Mouse (Mus musculus) kidney, postnatal 0 days (tissue): ENCODE data around the gene Sdk2. TPM values are rescaled to one million over a fixed set of nuclear protein-coding genes. Genes with fewer than 3 reads are reported as not detected.
A peak's percentile ranks its signal among the peaks of the same experiment; 100 is the strongest.

ENCODE experiments used
- ATAC-seq: fragments of 200-750 bp; cut with Nextera tagmentation; replicated peaks from 2 replicates; pipeline ENCODE4 v1.8.0; 2017; ENCODE audit warnings: low read depth, moderate number of reproducible peaks, moderate TSS enrichment, moderate library complexity; ENCODE audit not compliant: low FRiP score
- DNase-seq: peaks from one replicate; pipeline ENCODE4 v3.0.0-alpha.2; 2016; ENCODE audit warnings: low spot score
- H3K27ac ChIP-seq: fragments of 300-500 bp; sonication (generic); 2 replicates; pipeline ENCODE4 v1.5.1; 2014; ENCODE audit warnings: mild to moderate bottlenecking
- H3K27me3 ChIP-seq: fragments of 300-500 bp; sonication (generic); 2 replicates; pipeline ENCODE4 v1.6.1; 2014; ENCODE audit warnings: low read length, mixed read lengths; ENCODE audit not compliant: insufficient read depth
- H3K36me3 ChIP-seq: fragments of 300-500 bp; sonication (generic); 2 replicates; pipeline ENCODE4 v1.6.1; 2014; ENCODE audit warnings: low read length, mixed read lengths; ENCODE audit not compliant: insufficient read depth
- H3K4me1 ChIP-seq: fragments of 300-500 bp; sonication (generic); replicated peaks from 2 replicates; pipeline ENCODE4 v1.6.1; 2014; ENCODE audit warnings: antibody characterized with exemption, low read length, mixed read lengths; ENCODE audit not compliant: insufficient read depth
- H3K4me2 ChIP-seq: fragments of 300-500 bp; sonication (generic); 2 replicates; pipeline ENCODE4 v1.6.1; 2014; ENCODE audit warnings: mild to moderate bottlenecking, low read length, moderate library complexity, mixed read lengths
- H3K4me3 ChIP-seq: fragments of 300-500 bp; sonication (generic); replicated peaks from 2 replicates; pipeline ENCODE4 v1.5.1; 2014; ENCODE audit warnings: low read depth, low read length
- H3K9ac ChIP-seq: fragments of 300-500 bp; sonication (generic); 2 replicates; pipeline ENCODE4 v1.6.1; 2014; ENCODE audit warnings: low read depth, low read length
- H3K9me3 ChIP-seq: fragments of 300-500 bp; sonication (generic); replicated peaks from 2 replicates; pipeline ENCODE4 v1.6.1; 2016; ENCODE audit warnings: low read length, inconsistent platforms, mixed read lengths
- CTCF ChIP-seq: IDR thresholded peaks from 2 replicates; pipeline ENCODE4 v1.5.1; 2016; ENCODE audit warnings: antibody characterized with exemption, low read depth, mild to moderate bottlenecking, moderate library complexity
- WGBS: fragments of 180-500 bp; shearing (Covaris S2); extraction: QIAGEN DNeasy Blood & Tissue Kit; methylation state at CpG from one replicate; pipeline ENCODE4 v1.1.7; 2014; 5-methylcytosine and 5-hydroxymethylcytosine counted together
- polyA plus RNA-seq: library from polyadenylated mRNA; unstranded; fragments of >200 nt; fragmentation: Nextera tagmentation; extraction: Ambion mirVana; gene quantifications from 2 replicates; pipeline ENCODE4 v1.2.1, GENCODE M21; 2015

The Sdk2 gene
- polyA plus RNA-seq, 1 experiment from 2014 or later = 2.2 TPM

GRCm38 (mm10) chr11:113766284-113766985 is 300.4 kb downstream of the Sdk2 start:
- ATAC-seq = no peak
- 43% methylated on average over 10 of the region's 10 CpGs for WGBS
- DNase-seq = no peak
- Histone ChIP-seq H3K4me2 (no peak overlapping the region), H3K9me3 (no peaks in the 10 kb centered on the region), H3K9ac (no peak overlapping the region), H3K36me3 (no peaks in the 10 kb centered on the region), H3K27me3 (no peaks in the 10 kb centered on the region), H3K27ac (peak overlapping the region; percentile 54; the same call in 1 of the 2 replicates), H3K4me1 (0 out of 2 replicates have a peak, but pooled peaks cover 15% of the 10 kb centered on the region), H3K4me3 (no peak overlapping the region)
- TF ChIP-seq CTCF = no peak

- Histone ChIP-seq H3K4me1 (0 out of 2 replicates have a peak, but pooled peaks cover 15% of the 10 kb centered on the region), H3K36me3 (no peaks in the 10 kb centered on the region)
Observed at GRCm38 (mm10) chr11:113764132-113764849, 302.6 kb downstream of the Sdk2 start.

GRCm38 (mm10) chr11:113763449-113763848 is 303.4 kb downstream of the Sdk2 start:
- no peak for DNase-seq
- Histone ChIP-seq H3K27ac (no peak overlapping the region), H3K9ac (no peak overlapping the region), H3K4me2 (0 out of 2 replicates have a peak overlapping the region, but pooled peaks have one; percentile 18), H3K36me3 (no peaks in the 10 kb centered on the region), H3K9me3 (no peaks in the 10 kb centered on the region), H3K27me3 (no peaks in the 10 kb centered on the region), H3K4me1 (0 out of 2 replicates have a peak, but pooled peaks cover 15% of the 10 kb centered on the region), H3K4me3 (no peak overlapping the region)
- no peak for ATAC-seq
- 13% methylated on average over 5 of the region's 5 CpGs for WGBS
- TF ChIP-seq CTCF = no peak

More at GRCm38 (mm10) chr11:113764132-113764849, 302.6 kb downstream of the Sdk2 start:
- Histone ChIP-seq H3K27me3 (no peaks in the 10 kb centered on the region), H3K9ac (no peak overlapping the region), H3K4me3 (no peak overlapping the region), H3K4me2 (no peak overlapping the region), H3K9me3 (no peaks in the 10 kb centered on the region), H3K27ac (no peak overlapping the region)
- ATAC-seq (no peak), DNase-seq (no peak)
- 85% methylated on average over 6 of the region's 6 CpGs for WGBS
- no peak for TF ChIP-seq CTCF

DNA sequence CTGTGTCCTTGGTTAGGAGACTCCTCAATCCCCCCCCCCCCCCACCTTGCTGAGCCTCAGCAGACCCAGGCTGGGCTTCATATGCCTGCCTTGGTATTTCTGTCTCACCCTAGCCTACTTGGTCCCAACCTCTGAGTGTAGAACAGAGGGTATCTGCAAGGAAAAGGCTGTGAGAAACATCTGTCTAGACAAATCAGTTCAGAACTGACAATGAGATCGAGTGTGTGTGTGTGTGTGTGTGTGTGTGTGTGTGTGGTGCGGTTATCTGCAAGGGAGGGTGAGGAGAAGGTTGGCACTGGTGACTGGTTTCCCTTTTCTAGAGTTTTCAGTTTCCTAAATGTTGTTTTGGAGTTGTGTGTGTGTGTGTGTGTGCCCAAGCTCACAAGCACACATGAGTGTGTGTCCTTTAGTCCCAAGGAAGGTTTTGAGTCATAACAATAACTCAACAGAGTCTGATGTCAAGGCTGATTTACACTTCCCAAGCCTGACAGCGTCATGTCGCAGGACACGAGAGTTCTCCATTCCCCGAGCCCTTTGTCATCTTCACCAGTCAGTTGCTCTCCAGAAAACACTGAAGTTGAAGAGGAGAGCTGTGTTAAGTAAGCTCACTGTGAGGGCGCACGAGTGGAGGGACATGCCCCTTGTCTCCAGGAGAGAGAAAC is 304.6 kb downstream of the Sdk2 start:
- H3K9me3 ChIP-seq = no peaks in the 10 kb centered on the region
- no peaks in the 10 kb centered on the region for H3K36me3 ChIP-seq
- H3K4me3 ChIP-seq = no peak overlapping the region
- no peak overlapping the region for H3K9ac ChIP-seq
- H3K4me2 ChIP-seq = no peak overlapping the region
- whole genome bisulfite sequencing = 70% methylated on average over 8 of the region's 8 CpGs
- 0 out of 2 replicates have a peak, but pooled peaks cover 8% of the 10 kb centered on the region for H3K4me1 ChIP-seq
- no peak for ATAC-seq
- H3K27me3 ChIP-seq = no peaks in the 10 kb centered on the region
- no peak for TF ChIP-seq CTCF
- no peak for DNase-seq
- no peak overlapping the region for H3K27ac ChIP-seq

GRCm38 (mm10) chr11:113761646-113762045 is 305.2 kb downstream of the Sdk2 start:
- Histone ChIP-seq H3K4me2 (no peak overlapping the region), H3K27me3 (no peaks in the 10 kb centered on the region), H3K9ac (no peak overlapping the region), H3K4me3 (no peak overlapping the region), H3K36me3 (no peaks in the 10 kb centered on the region), H3K27ac (no peak overlapping the region), H3K9me3 (no peaks in the 10 kb centered on the region), H3K4me1 (0 out of 2 replicates have a peak, but pooled peaks cover 3% of the 10 kb centered on the region)
- ATAC-seq (no peak), DNase-seq (no peak)
- no peak for TF ChIP-seq CTCF
- WGBS = 90% methylated on average over 7 of the region's 7 CpGs

- no peak for TF ChIP-seq CTCF
- no peak for DNase-seq
- no peak overlapping the region for H3K4me2 ChIP-seq
- H3K9ac ChIP-seq = no peak overlapping the region
- H3K4me1 ChIP-seq = no peaks in the 10 kb centered on the region
- H3K27me3 ChIP-seq = no peaks in the 10 kb centered on the region
- WGBS = 63% methylated on average over 7 of the region's 7 CpGs
- ATAC-seq = no peak
- no peaks in the 10 kb centered on the region for H3K9me3 ChIP-seq
- H3K4me3 ChIP-seq = no peak overlapping the region
- H3K36me3 ChIP-seq = no peaks in the 10 kb centered on the region
- H3K27ac ChIP-seq = no peak overlapping the region
Observed at GRCm38 (mm10) chr11:113760476-113760875, 306.4 kb downstream of the Sdk2 start.
